Mouse (Mus musculus) G1E-ER4 (cell line): ENCODE measurements around the gene 5031439G07Rik. TPM values are rescaled to one million over a fixed set of nuclear protein-coding genes. Genes with fewer than 3 reads are reported as not detected.
"Not testable (repeated sequence)": the region's sequence is repeated elsewhere in the genome, so short reads cannot be mapped to it uniquely, and the experiment has no call there.

Source experiments
- GATA1 ChIP-seq: IDR thresholded peaks from one replicate; pipeline ENCODE4 v1.8.0; 2012; ENCODE audit warnings: low read length, inconsistent platforms
- polyA plus RNA-seq: library from polyadenylated mRNA; stranded (reverse); fragments of >175 nt; gene quantifications from 2 replicates; pipeline ENCODE4 v1.2.3, GENCODE M21; 2012

5031439G07Rik gene
- 41.6 and 43.5 TPM in 2 replicates for polyA plus RNA-seq

GRCm38 (mm10) chr15:84987874-84988825, at the start of gene 5031439G07Rik:
TSS of gene 5031439G07Rik (minus strand) at chr15:84988551.
- TF ChIP-seq GATA1, result no peak

- TF ChIP-seq GATA1, result no peak
Measured at GRCm38 (mm10) chr15:85037343-85037690, 49.0 kb upstream of the 5031439G07Rik start.

GRCm38 (mm10) chr15:85036566-85037342, 48.4 kb upstream of the 5031439G07Rik start:
- no peak for TF ChIP-seq GATA1

- no peak for TF ChIP-seq GATA1
Measured at GRCm38 (mm10) chr15:85031866-85032265, 43.5 kb upstream of the 5031439G07Rik start.

GRCm38 (mm10) chr15:85028648-85029047, 40.3 kb upstream of the 5031439G07Rik start, which contains the start of gene Fam118a:
TSS of gene Fam118a (plus strand) at chr15:85028948.
- TF ChIP-seq GATA1, result not testable (repeated sequence)

GRCm38 (mm10) chr15:85027740-85028139, 39.4 kb upstream of the 5031439G07Rik start:
- TF ChIP-seq GATA1, result no peak

- no peak for TF ChIP-seq GATA1
Measured at GRCm38 (mm10) chr15:85026197-85026596, 37.8 kb upstream of the 5031439G07Rik start.

GRCm38 (mm10) chr15:85022211-85022610, 33.9 kb upstream of the 5031439G07Rik start:
- no peak for TF ChIP-seq GATA1

GRCm38 (mm10) chr15:85016951-85017664, 28.8 kb upstream of the 5031439G07Rik start, which contains the start of gene Upk3a:
TSS of gene Upk3a (plus strand) at chr15:85017141.
- TF ChIP-seq GATA1, result no peak

GRCm38 (mm10) chr15:85015771-85016170, 27.4 kb upstream of the 5031439G07Rik start:
- TF ChIP-seq GATA1, result no peak

- no peak for TF ChIP-seq GATA1
Measured at GRCm38 (mm10) chr15:85012662-85013054, 24.3 kb upstream of the 5031439G07Rik start.

- TF ChIP-seq GATA1, result no peak
Measured at GRCm38 (mm10) chr15:85011895-85012661, 23.7 kb upstream of the 5031439G07Rik start.

- no peak for TF ChIP-seq GATA1
Measured at GRCm38 (mm10) chr15:85009666-85010065, 21.3 kb upstream of the 5031439G07Rik start.
